Mouse (Mus musculus) small intestine, adult 2 months (tissue): Measurements from ENCODE around the gene 4930518I15Rik. TPM values are rescaled to one million over a fixed set of nuclear protein-coding genes. Genes with fewer than 3 reads are reported as not detected.
"Not testable (repeated sequence)": the region's sequence is repeated elsewhere in the genome, so short reads cannot be mapped to it uniquely, and the experiment has no call there.

Experiments used
- H3K27ac ChIP-seq: fragments of 200-500 bp; 2 replicates; pipeline ENCODE4 v1.5.1; 2012; ENCODE audit warnings: low read depth, low read length, control low read depth, inconsistent platforms; ENCODE audit not compliant: insufficient read depth
- H3K27me3 ChIP-seq: fragments of 200-500 bp; 2 replicates; pipeline ENCODE4 v1.6.1; 2012; ENCODE audit warnings: mild to moderate bottlenecking, moderate library complexity, low read length, inconsistent platforms; ENCODE audit not compliant: control insufficient read depth, insufficient read depth
- H3K36me3 ChIP-seq: fragments of 200-500 bp; 2 replicates; pipeline ENCODE4 v1.6.1; 2012; ENCODE audit warnings: mild to moderate bottlenecking, low read length, control low read depth, inconsistent platforms; ENCODE audit not compliant: control insufficient read depth, insufficient read depth
- H3K4me1 ChIP-seq: fragments of 200-500 bp; 2 replicates; pipeline ENCODE4 v1.6.1; 2012; ENCODE audit warnings: low read length, inconsistent platforms, mixed read lengths; ENCODE audit not compliant: control insufficient read depth, insufficient read depth, insufficient read length
- H3K4me3 ChIP-seq: fragments of 200-500 bp; 2 replicates; pipeline ENCODE4 v1.5.1; 2012; ENCODE audit warnings: low read depth, mild to moderate bottlenecking, control low read depth, inconsistent platforms, low read length, moderate library complexity
- CTCF ChIP-seq: fragments of 200-500 bp; IDR thresholded peaks from 2 replicates; pipeline ENCODE4 v1.5.1; 2012; ENCODE audit warnings: low read depth, mild to moderate bottlenecking, control low read depth, inconsistent platforms, low read length, moderate library complexity, mixed read lengths; ENCODE audit not compliant: insufficient replicate concordance, insufficient read length; ENCODE audit errors: extremely low read depth
- POLR2A ChIP-seq: fragments of 200-500 bp; IDR thresholded peaks from 2 replicates; pipeline ENCODE4 v1.6.1; 2012; ENCODE audit warnings: low read depth, mild to moderate bottlenecking, control low read depth, inconsistent platforms, low read length, moderate library complexity
- whole genome bisulfite sequencing: fragments of 180-500 bp; shearing (Covaris S2); methylation state at CpG from one replicate; pipeline ENCODE4 v1.1.7; 2018; 5-methylcytosine and 5-hydroxymethylcytosine counted together
- polyA plus RNA-seq: library from polyadenylated mRNA; depleted of rRNA; stranded (reverse); fragments of >200 nt; gene quantifications from 2 replicates; pipeline ENCODE4 v1.2.3, GENCODE M21; 2012; rRNA removed

Gene 4930518I15Rik
- polyA plus RNA-seq: 0.37 and 0.42 TPM in 2 replicates

DNA sequence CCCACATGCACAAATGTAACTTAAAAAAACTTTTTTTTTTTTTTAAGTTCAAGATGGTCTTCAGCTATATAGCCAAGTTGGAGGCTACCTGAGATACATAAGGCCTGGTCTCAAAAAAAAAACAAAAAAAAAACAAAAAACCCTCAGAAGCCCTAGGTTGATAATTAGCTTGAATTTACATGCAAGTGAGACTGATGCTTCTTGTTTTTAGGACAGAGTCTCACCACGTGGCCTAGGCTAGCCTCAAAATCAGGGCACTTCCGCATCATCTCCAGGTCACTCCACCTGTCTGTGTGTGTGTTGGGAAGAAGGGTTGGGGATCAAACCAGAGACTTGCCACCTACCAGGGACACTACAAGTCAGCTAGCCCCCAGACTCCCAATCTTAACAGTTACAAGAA, at the start of gene 4930518I15Rik:
Gene 4930518I15Rik (minus strand): TSS at position 112 of the 400 bp plus-strand sequence.
- no peak for TF ChIP-seq CTCF
- no peak for TF ChIP-seq POLR2A
- H3K4me3 ChIP-seq: no peak within 1 kb of the TSS
- H3K27ac ChIP-seq: peak within 1 kb of the TSS; percentile 74
- H3K27me3 ChIP-seq: no peaks in the 10 kb centered on the region
- no peaks in the 10 kb centered on the region; the same call in 1 of the 2 replicates for H3K4me1 ChIP-seq
- 72% methylated on average over 2 of the region's 2 CpGs for WGBS
- peaks cover 7% of the 10 kb centered on the region; the same call in 1 of the 2 replicates for H3K36me3 ChIP-seq

DNA sequence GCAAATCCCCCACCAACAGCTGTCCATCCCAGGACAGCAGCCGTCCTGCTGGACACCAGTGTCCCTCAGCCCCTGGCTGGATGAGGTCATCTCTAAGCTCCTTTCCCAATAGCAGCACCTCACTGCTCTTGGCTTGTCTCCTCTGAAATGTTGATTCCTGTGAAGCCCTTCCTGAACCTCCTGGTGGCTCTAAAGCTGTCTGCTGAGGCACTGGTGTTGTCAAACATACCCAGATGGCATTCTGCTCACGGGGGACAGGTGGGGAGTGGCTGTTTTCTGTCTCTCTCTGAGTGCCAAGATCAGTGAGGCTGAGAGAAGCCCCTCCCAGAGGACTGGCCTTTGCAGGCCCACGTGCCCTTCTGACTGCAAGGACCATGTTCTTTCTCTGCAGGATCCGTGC, 48.2 kb upstream of the 4930518I15Rik start:
- H3K27ac ChIP-seq, H3K27me3 ChIP-seq, H3K4me3 ChIP-seq, H3K4me1 ChIP-seq, H3K36me3 ChIP-seq: not testable (repeated sequence)
- WGBS: 58% methylated on average over 4 of the region's 4 CpGs

DNA sequence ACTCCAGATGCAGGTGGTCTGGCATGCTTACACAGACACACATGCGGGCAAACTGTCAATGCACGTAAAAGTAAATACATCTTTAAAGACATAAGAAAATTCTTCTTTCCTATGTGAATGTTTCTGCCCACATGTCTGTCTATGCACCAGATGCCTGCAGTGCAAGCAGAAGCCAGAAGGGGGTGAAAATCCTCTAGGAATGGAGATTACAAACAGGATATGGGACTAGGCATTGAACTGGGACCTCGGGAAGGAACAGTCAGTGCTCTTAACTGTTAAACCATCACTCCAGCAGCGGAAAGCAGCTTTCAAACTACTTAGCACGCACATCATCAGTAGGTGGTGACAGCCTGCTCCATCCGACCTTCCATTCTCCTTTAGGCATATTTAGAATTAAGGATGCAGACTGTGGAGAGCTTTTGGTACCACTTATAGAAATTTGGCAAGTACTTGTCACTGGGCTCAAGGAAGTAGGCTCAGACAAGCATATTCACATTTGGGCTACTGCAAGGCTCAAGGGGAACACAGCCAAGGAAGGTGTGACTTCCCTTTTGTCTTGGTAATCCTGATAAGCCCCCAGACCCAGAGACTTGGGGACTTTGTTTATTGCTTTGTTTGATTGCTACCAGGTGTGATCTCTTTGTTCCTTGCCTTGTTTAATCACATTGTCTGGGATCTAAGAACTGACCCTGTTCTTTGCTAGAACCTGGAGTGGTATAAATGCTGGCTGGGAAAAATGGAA, 47.4 kb upstream of the 4930518I15Rik start:
- 41% methylated on average over 6 of the region's 6 CpGs for WGBS
- H3K4me1 ChIP-seq: no peaks in the 10 kb centered on the region
- no peaks in the 10 kb centered on the region for H3K27me3 ChIP-seq
- H3K27ac ChIP-seq: no peak overlapping the region
- TF ChIP-seq POLR2A (no peak), CTCF (peak; percentile 35; the same call in 1 of the 2 replicates)
- H3K36me3 ChIP-seq: no peaks in the 10 kb centered on the region
- no peak overlapping the region for H3K4me3 ChIP-seq

DNA sequence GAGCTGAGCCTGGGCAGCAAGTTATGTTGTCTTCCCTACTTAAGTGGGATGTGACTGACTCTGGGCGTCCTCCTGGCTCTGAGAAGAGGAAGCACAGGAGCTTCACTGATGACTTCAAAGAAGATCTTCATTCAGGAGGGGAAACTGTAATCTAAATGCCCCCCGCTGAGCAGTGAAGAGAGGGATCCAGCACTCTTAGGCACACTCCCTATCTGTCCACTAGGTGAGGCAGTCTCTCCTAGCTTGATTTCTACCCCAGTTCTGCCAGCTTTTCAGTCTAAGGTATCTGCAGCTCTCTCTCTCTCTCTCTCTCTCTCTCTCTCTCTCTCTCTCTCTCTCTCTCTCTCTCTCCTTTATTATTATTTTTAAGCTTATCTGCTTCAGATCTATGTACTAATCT, 45.6 kb upstream of the 4930518I15Rik start:
- WGBS: 61% methylated on average over 2 of the region's 2 CpGs

DNA sequence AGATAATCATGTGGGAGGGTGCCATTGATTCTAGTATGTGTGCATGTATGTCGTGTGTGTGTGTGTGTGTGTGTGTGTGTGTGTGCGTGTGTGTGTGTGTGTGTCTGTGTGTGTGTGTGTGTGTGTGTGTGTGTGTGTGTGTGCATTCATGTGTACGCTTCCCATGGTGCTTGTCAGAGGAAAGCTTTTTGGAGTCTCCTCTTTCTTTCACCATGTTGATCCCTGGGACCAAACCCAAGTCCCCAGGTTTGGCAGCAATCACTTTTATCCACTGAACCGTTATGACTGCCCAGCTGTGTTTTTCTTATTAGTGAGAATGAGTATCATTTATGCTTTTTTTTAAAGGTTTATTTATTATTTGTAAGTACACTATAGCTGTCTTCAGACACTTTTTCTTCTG, 44.7 kb upstream of the 4930518I15Rik start:
- not testable (repeated sequence) for H3K4me3 ChIP-seq, H3K27me3 ChIP-seq, H3K36me3 ChIP-seq, H3K4me1 ChIP-seq, H3K27ac ChIP-seq
- WGBS: 63% methylated on average over 4 of the region's 4 CpGs

More for the DNA sequence above, 45.6 kb upstream of the 4930518I15Rik start:
- TF ChIP-seq CTCF (no peak), POLR2A (no peak)
- H3K36me3 ChIP-seq: no peaks in the 10 kb centered on the region
- no peak overlapping the region for H3K4me3 ChIP-seq
- no peak overlapping the region for H3K27ac ChIP-seq
- H3K4me1 ChIP-seq: no peaks in the 10 kb centered on the region
- H3K27me3 ChIP-seq: no peaks in the 10 kb centered on the region

DNA sequence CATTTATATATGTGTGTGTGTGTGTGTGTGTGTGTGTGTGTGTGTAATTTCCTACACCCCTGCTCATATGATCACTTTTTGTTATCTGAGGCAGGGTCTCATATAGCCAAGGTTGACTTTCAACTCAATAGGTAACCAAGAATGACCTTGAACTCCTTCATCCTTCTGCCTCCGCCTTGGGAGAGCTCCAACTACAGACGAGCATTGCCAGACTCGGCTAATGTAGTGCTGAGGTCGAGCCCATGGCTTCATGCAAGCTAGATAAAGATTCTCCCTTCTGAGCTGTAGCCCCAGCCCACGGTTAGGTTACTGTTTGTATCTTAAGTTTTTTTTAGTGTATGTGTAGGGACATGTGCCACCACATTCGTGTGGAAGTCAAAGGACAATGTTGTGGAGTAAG, 44.1 kb upstream of the 4930518I15Rik start:
- Histone ChIP-seq H3K36me3 (no peaks in the 10 kb centered on the region), H3K4me1 (no peaks in the 10 kb centered on the region), H3K27ac (no peak overlapping the region), H3K27me3 (no peaks in the 10 kb centered on the region), H3K4me3 (no peak overlapping the region)
- 54% methylated on average over 6 of the region's 6 CpGs for WGBS
- TF ChIP-seq CTCF (no peak), POLR2A (no peak)

DNA sequence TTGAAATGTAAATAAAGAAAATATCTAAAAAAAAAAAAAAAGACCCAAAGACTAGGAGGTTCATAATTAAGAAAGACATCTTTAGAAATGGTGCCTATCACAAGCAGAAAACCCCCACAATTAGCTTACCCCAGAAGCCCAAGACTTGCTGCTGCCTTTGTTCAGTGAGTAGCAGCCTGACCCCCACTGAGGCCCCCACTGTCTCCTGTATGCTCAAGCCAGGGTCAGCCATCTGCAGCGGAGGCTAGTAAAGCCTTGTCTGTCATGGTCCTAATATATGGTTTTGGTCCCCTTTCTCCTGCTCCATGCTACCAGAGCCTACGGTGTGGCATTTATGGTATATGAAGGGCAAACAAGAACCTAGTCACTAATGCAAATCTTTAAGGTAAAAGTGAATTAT, 43.6 kb upstream of the 4930518I15Rik start:
- H3K4me1 ChIP-seq: no peaks in the 10 kb centered on the region
- H3K4me3 ChIP-seq: no peak overlapping the region
- no peaks in the 10 kb centered on the region for H3K36me3 ChIP-seq
- TF ChIP-seq POLR2A (no peak), CTCF (no peak)
- no peaks in the 10 kb centered on the region for H3K27me3 ChIP-seq
- 87% methylated on average over 2 of the region's 2 CpGs for WGBS
- H3K27ac ChIP-seq: no peak overlapping the region

DNA sequence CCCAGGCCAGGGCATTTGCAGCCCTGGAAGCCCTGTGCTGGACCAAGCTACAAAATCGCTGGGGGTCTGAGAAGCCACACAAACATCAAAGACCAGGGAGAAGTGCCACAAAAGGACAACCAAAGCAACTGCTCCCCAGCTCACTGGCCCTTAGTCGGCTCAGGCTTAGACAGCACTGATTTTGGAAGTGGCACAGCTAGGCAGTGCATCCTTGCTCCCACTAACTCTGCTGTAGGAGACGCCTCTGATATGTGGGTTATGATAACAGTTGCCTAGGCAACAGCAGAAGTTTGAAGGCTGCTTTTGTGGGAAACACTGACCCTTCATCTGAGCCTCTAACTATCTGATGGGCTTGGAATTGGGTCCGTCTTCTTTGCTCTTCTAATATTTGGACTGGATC, 41.4 kb upstream of the 4930518I15Rik start:
- H3K27ac ChIP-seq: no peak overlapping the region
- H3K4me3 ChIP-seq: no peak overlapping the region
- TF ChIP-seq CTCF: no peak
- TF ChIP-seq POLR2A: no peak
- H3K27me3 ChIP-seq: no peaks in the 10 kb centered on the region
- WGBS: 74% methylated on average over 4 of the region's 4 CpGs
- no peaks in the 10 kb centered on the region for H3K4me1 ChIP-seq
- H3K36me3 ChIP-seq: no peaks in the 10 kb centered on the region
